Mouse (Mus musculus): ENCODE data around the gene Crabp1. TPM values are rescaled to one million over a fixed set of nuclear protein-coding genes. Genes with fewer than 3 reads are reported as not detected.

Crabp1 gene
- polyA plus RNA-seq (2014; fragmentation: Nextera tagmentation; extraction: Ambion mirVana) = 103 and 140 TPM in 2 replicates

- peak; percentile 43 for ATAC-seq (ENCODE audit: low FRiP score, low TSS enrichment)
- Histone ChIP-seq H3K9ac (ENCODE audit: low read depth, low read length) (peak within 1 kb of the TSS; percentile 37; the same call in 1 of the 2 replicates), H3K36me3 (ENCODE audit: control insufficient read depth, insufficient read depth, low read length) (no peaks in the 10 kb centered on the region), H3K9me3 (ENCODE audit: control insufficient read depth, low read length) (no peaks in the 10 kb centered on the region), H3K4me1 (ENCODE audit: control insufficient read depth, insufficient read depth, low read length) (peaks cover 24% of the 10 kb centered on the region), H3K27ac (ENCODE audit: low read depth, low read length) (no peak within 1 kb of the TSS), H3K27me3 (ENCODE audit: control insufficient read depth, insufficient read depth, low read length) (peaks cover 33% of the 10 kb centered on the region), H3K4me3 (ENCODE audit: low read length) (peak within 1 kb of the TSS; percentile 50), H3K4me2 (replicated peaks; ENCODE audit: low read depth, low read length) (peak within 1 kb of the TSS; percentile 71)
- WGBS = under 1% methylated on average over 34 of the region's 45 CpGs
Observed at GRCm38 (mm10) chr9:54764561-54765217, at the start of gene Crabp1. Gene Crabp1 (plus strand): TSS chr9:54764748.

- Histone ChIP-seq H3K4me2 (replicated peaks; ENCODE audit: low read depth, low read length) (no peak overlapping the region), H3K9me3 (ENCODE audit: control insufficient read depth, low read length) (no peaks in the 10 kb centered on the region), H3K27ac (ENCODE audit: low read depth, low read length) (no peak overlapping the region), H3K4me3 (ENCODE audit: low read length) (no peak overlapping the region), H3K9ac (ENCODE audit: low read depth, low read length) (no peak overlapping the region), H3K27me3 (ENCODE audit: control insufficient read depth, insufficient read depth, low read length) (no peaks in the 10 kb centered on the region), H3K36me3 (ENCODE audit: control insufficient read depth, insufficient read depth, low read length) (peaks cover 74% of the 10 kb centered on the region), H3K4me1 (ENCODE audit: control insufficient read depth, insufficient read depth, low read length) (no peaks in the 10 kb centered on the region)
- no peak for ATAC-seq (ENCODE audit: low FRiP score, low TSS enrichment)
- WGBS = 86% methylated on average over 3 of the region's 3 CpGs
Observed at GRCm38 (mm10) chr9:54715776-54716175, 48.8 kb upstream of the Crabp1 start.

- no peak overlapping the region for H3K27ac ChIP-seq (ENCODE audit: low read depth, low read length)
- no peak overlapping the region for H3K9ac ChIP-seq (ENCODE audit: low read depth, low read length)
- H3K4me2 ChIP-seq (replicated peaks; ENCODE audit: low read depth, low read length) = no peak overlapping the region
- no peaks in the 10 kb centered on the region for H3K27me3 ChIP-seq (ENCODE audit: control insufficient read depth, insufficient read depth, low read length)
- H3K36me3 ChIP-seq (ENCODE audit: control insufficient read depth, insufficient read depth, low read length) = peaks cover 76% of the 10 kb centered on the region
- H3K4me1 ChIP-seq (ENCODE audit: control insufficient read depth, insufficient read depth, low read length) = no peaks in the 10 kb centered on the region
- no peak overlapping the region for H3K4me3 ChIP-seq (ENCODE audit: low read length)
- no peak for ATAC-seq (ENCODE audit: low FRiP score, low TSS enrichment)
- H3K9me3 ChIP-seq (ENCODE audit: control insufficient read depth, low read length) = no peaks in the 10 kb centered on the region
- WGBS = 81% methylated on average over 3 of the region's 3 CpGs
Observed at GRCm38 (mm10) chr9:54717527-54717926, 47.0 kb upstream of the Crabp1 start.

GRCm38 (mm10) chr9:54722156-54722555 lies 42.4 kb upstream of the Crabp1 start:
- H3K9ac ChIP-seq (ENCODE audit: low read depth, low read length) = no peak overlapping the region
- no peak for ATAC-seq (ENCODE audit: low FRiP score, low TSS enrichment)
- no peaks in the 10 kb centered on the region for H3K27me3 ChIP-seq (ENCODE audit: control insufficient read depth, insufficient read depth, low read length)
- H3K4me1 ChIP-seq (ENCODE audit: control insufficient read depth, insufficient read depth, low read length) = no peaks in the 10 kb centered on the region
- H3K4me3 ChIP-seq (ENCODE audit: low read length) = no peak overlapping the region
- WGBS = 60% methylated on average over 7 of the region's 7 CpGs
- no peak overlapping the region for H3K27ac ChIP-seq (ENCODE audit: low read depth, low read length)
- no peaks in the 10 kb centered on the region for H3K9me3 ChIP-seq (ENCODE audit: control insufficient read depth, low read length)
- H3K36me3 ChIP-seq (ENCODE audit: control insufficient read depth, insufficient read depth, low read length) = peaks cover 88% of the 10 kb centered on the region
- H3K4me2 ChIP-seq (replicated peaks; ENCODE audit: low read depth, low read length) = no peak overlapping the region

- peaks cover 88% of the 10 kb centered on the region for H3K36me3 ChIP-seq (ENCODE audit: control insufficient read depth, insufficient read depth, low read length)
- no peaks in the 10 kb centered on the region for H3K27me3 ChIP-seq (ENCODE audit: control insufficient read depth, insufficient read depth, low read length)
- no peak for ATAC-seq (ENCODE audit: low FRiP score, low TSS enrichment)
- H3K9ac ChIP-seq (ENCODE audit: low read depth, low read length) = no peak overlapping the region
- H3K4me2 ChIP-seq (replicated peaks; ENCODE audit: low read depth, low read length) = no peak overlapping the region
- H3K27ac ChIP-seq (ENCODE audit: low read depth, low read length) = no peak overlapping the region
- H3K4me1 ChIP-seq (ENCODE audit: control insufficient read depth, insufficient read depth, low read length) = no peaks in the 10 kb centered on the region
- no peaks in the 10 kb centered on the region for H3K9me3 ChIP-seq (ENCODE audit: control insufficient read depth, low read length)
- WGBS = 84% methylated on average over 4 of the region's 4 CpGs
- H3K4me3 ChIP-seq (ENCODE audit: low read length) = no peak overlapping the region
Observed at GRCm38 (mm10) chr9:54722596-54722995, 42.0 kb upstream of the Crabp1 start.

- H3K36me3 ChIP-seq (ENCODE audit: control insufficient read depth, insufficient read depth, low read length) = peaks cover 93% of the 10 kb centered on the region
- WGBS = 91% methylated on average over 5 of the region's 5 CpGs
- H3K9me3 ChIP-seq (ENCODE audit: control insufficient read depth, low read length) = no peaks in the 10 kb centered on the region
- ATAC-seq (ENCODE audit: low FRiP score, low TSS enrichment) = no peak
- no peaks in the 10 kb centered on the region for H3K27me3 ChIP-seq (ENCODE audit: control insufficient read depth, insufficient read depth, low read length)
- H3K4me1 ChIP-seq (ENCODE audit: control insufficient read depth, insufficient read depth, low read length) = no peaks in the 10 kb centered on the region
- H3K4me2 ChIP-seq (replicated peaks; ENCODE audit: low read depth, low read length) = no peak overlapping the region
- H3K4me3 ChIP-seq (ENCODE audit: low read length) = no peak overlapping the region
- no peak overlapping the region for H3K27ac ChIP-seq (ENCODE audit: low read depth, low read length)
- no peak overlapping the region for H3K9ac ChIP-seq (ENCODE audit: low read depth, low read length)
Observed at GRCm38 (mm10) chr9:54726315-54726714, 38.2 kb upstream of the Crabp1 start.

GRCm38 (mm10) chr9:54732122-54732521 lies 32.4 kb upstream of the Crabp1 start:
- Histone ChIP-seq H3K9ac (ENCODE audit: low read depth, low read length) (no peak overlapping the region), H3K27ac (ENCODE audit: low read depth, low read length) (no peak overlapping the region), H3K9me3 (ENCODE audit: control insufficient read depth, low read length) (no peaks in the 10 kb centered on the region), H3K4me2 (replicated peaks; ENCODE audit: low read depth, low read length) (no peak overlapping the region), H3K36me3 (ENCODE audit: control insufficient read depth, insufficient read depth, low read length) (peaks cover 35% of the 10 kb centered on the region), H3K27me3 (ENCODE audit: control insufficient read depth, insufficient read depth, low read length) (no peaks in the 10 kb centered on the region), H3K4me3 (ENCODE audit: low read length) (no peak overlapping the region), H3K4me1 (ENCODE audit: control insufficient read depth, insufficient read depth, low read length) (peaks cover 9% of the 10 kb centered on the region)
- no peak for ATAC-seq (ENCODE audit: low FRiP score, low TSS enrichment)
- WGBS = 91% methylated on average over 2 of the region's 2 CpGs

GRCm38 (mm10) chr9:54733921-54734638 lies 30.5 kb upstream of the Crabp1 start, which contains the start of gene Wdr61:
Gene Wdr61 (minus strand): TSS chr9:54734519.
- H3K36me3 ChIP-seq (ENCODE audit: control insufficient read depth, insufficient read depth, low read length) = peaks cover 15% of the 10 kb centered on the region; the same call in 1 of the 2 replicates
- WGBS = 2% methylated on average over 32 of the region's 32 CpGs
- H3K9me3 ChIP-seq (ENCODE audit: control insufficient read depth, low read length) = no peaks in the 10 kb centered on the region
- H3K9ac ChIP-seq (ENCODE audit: low read depth, low read length) = peak within 1 kb of the TSS; percentile 80
- ATAC-seq (ENCODE audit: low FRiP score, low TSS enrichment) = peak; percentile 97
- H3K4me3 ChIP-seq (ENCODE audit: low read length) = peak within 1 kb of the TSS; percentile 85
- no peaks in the 10 kb centered on the region for H3K27me3 ChIP-seq (ENCODE audit: control insufficient read depth, insufficient read depth, low read length)
- H3K4me2 ChIP-seq (replicated peaks; ENCODE audit: low read depth, low read length) = peak within 1 kb of the TSS; percentile 76
- no peak within 1 kb of the TSS for H3K27ac ChIP-seq (ENCODE audit: low read depth, low read length)
- H3K4me1 ChIP-seq (ENCODE audit: control insufficient read depth, insufficient read depth, low read length) = peaks cover 9% of the 10 kb centered on the region

Data from kidney, embryonic 14.5 days (tissue).